Mouse (Mus musculus): ENCODE measurements at regions not wholly inside any gene's neighbourhood (a gene's known extent, or its start where the extent isn't known, plus 50 kb on each side); places are given as distances from the start of the nearest gene placed in this dataset.

DNA sequence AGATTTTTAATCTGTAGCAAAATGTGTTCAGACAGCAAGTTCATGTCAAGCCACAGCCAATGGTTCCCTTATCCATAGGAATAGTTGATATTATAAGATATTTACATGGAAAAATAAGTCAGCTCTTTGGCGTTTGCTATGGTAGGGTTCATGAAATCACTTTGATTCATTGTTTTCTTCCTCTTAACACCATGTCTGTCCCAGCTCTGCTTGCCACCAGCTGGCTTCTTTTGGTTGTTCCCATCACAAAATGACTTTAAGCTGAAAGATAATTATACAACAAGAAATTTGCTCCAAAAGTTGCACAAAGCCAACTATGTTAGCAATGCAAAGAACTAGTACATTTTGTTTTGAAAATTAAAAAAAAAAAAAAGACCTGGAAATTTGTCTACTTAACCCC, 99.9 kb upstream of the Tcf21 start:
- DNase-seq (ENCODE audit: low read depth, low spot score), result no peak

DNA sequence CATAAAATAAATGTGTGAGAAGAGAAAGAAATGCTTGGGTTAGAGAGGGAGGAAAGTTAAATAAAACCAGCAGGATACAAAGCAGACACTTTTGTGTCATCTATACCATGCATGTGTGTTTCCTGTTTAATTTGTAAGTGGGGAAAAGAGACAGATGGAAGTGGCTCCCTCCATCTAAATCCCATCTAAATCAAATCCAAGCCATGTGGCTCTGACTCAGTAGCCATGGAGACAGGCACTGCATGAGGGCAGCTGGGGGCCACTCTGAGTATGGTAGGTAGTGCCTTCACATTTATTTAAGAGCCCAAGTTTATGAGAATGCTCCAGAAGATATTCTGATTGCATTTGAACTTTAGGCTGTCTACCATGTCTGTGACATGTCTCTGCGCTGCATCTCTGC, 97.8 kb upstream of the Tcf21 start:
- no peak for DNase-seq (ENCODE audit: low read depth, low spot score)

DNA sequence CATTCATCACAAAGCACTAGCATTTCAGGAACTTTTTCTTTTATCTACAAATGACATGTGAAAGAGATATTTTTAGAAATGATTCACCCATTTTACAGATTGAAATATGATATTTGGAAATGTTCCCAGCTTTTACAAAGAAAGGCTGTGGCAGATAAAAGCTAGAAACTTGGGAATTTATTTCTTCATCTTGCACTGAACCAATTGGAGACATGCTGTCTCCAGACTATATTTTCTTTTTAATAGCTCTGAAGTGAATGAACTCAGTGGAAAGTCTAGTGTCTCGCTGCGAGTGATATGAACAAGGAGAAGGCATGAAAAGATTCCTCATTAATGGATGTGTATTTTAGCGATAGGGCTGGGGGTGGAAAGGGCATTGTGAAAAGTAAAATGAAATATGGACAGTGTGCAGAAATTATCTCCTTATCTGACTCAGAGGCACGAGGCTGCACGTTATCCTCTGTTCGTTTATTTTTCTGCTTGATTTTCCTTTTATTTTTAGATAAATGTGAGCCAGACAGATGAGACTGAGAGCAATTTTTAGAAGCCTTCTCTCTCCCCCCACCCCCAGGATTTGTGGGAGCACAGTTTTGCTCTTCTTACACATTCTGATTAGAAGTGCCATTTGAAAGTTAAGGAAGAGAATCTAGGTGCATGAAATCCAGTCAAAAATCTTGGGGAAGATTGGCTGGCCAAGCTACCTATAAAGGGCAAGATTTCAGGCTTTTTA, 96.0 kb upstream of the Tcf21 start:
- DNase-seq (ENCODE audit: low read depth, low spot score), result no peak

DNA sequence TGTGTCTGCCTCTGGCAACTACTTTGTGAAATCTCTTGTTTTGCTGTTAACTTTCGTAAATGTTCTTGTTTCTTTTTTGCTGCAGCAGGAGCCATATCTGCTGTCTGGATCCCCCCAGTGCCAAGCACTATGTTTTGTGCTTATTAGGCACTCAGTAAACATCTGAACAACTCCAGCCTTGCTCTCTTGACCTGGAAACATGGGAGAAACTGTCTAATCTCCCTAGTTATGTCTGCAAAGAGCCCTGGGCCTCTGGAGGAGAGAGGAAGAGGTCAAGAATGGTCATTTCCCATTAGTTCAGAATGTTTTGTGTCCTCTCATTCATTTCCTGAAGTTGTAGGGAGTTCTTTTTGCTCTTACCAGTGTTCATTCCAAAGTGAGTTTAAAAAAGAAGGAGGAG, 93.1 kb upstream of the Tcf21 start:
- no peak for DNase-seq (ENCODE audit: low read depth, low spot score)

DNA sequence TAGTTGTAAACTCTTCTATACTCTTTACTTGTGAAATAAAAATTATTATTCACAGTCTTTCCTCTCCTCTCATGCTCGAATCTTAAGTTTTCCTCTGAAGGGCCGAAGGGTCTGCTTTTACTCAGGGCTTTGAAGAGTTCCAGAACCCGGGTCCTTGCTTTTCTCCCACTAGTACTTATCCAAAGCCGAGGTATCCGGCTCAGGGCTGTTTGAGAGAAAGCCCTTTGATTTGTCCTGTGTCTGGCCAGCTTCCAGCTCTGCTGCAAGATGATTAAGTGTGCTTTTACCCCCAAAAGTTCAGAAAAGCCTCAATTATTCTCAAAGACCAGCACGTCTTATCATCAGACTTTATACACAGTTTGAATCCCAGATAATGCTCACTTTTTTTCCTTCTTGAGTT, 88.7 kb upstream of the Tcf21 start:
- no peak for DNase-seq (ENCODE audit: low read depth, low spot score)

DNA sequence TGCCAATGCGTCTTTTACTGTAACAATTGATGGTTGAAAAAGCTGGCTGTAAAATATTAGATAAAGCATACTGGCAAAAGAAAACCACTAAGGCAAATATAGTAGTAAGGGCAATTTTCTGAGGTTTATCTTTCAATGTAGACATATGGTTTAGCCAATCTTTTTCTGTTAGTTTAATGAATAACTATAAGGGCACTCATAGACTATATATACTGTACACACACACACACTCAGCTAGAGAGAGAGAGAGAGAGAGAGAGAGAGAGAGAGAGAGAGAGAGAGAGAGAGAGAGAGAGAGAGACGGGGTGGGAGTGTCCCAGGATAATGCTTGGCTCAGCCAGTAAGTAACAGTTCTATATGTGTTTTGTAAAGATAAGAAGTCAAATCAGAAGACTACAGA, 85.3 kb upstream of the Tcf21 start:
- no peak for DNase-seq (ENCODE audit: low read depth, low spot score)

DNA sequence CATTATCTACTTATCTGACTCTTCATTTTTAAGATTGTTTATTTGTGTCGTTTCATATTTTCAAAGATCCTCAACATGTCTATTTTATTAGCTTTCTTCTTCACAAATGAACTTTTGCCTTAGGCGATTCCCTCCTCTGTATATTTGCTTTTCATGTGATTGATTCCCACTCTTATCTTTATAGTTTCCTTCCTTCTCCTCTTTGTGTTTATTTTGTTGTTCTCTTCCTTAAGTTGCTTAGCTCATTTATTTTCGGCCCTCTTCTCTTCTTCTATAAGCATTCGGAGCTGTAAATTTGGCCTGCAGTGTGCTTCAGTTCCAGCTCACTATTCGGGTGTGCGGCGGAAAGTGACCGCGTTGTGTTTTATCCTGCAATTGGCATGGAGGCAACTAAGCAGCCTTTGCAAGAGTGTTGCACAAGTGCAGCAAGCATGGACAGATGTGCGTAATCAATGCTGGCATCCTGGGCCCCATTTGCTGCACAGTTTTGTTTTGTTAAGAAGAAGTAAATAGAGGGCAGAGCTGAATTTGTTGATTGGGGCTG, 73.5 kb upstream of the Tcf21 start:
- no peak for DNase-seq (ENCODE audit: low read depth, low spot score)

DNA sequence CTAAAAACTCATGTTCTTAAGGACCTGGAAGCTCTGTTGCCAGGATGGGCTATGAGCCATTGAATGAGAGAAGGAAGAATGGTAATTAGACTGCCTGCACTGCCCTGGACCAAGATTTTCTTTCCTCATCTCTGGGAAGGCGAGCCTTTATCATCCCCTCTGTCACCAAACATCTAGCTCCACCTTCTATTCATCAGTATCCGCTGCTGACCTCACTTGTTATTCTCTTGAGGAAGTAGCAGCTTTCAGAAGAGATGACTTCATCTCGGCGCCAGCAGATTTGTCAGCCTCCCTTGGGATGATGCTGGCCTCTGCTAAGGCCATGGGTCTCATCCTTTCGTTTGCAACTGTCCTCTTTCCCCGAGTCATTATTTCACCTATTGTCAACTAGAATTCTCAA, 67.5 kb upstream of the Tcf21 start:
- DNase-seq (ENCODE audit: low read depth, low spot score), result peak; percentile 53

DNA sequence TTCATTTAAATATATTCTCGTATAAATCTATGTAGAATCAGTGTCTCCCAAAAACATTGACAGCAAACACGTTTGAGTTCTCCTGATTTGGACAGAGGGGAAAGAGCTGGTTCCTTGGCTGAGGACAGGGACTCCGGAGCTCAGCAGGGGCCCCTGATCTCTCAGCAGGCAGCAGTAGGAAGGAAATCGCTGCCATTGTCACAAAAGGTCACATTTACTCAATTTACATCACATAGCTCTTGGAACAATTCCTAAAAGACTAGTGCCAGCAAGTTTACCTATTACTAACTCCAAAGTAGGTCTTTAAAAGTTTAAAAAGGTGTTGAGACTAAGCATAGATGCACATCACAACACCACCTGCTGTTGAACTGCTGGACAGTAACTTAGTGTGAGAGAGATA, 59.7 kb upstream of the Tcf21 start:
- DNase-seq (ENCODE audit: low read depth, low spot score), result no peak

DNA sequence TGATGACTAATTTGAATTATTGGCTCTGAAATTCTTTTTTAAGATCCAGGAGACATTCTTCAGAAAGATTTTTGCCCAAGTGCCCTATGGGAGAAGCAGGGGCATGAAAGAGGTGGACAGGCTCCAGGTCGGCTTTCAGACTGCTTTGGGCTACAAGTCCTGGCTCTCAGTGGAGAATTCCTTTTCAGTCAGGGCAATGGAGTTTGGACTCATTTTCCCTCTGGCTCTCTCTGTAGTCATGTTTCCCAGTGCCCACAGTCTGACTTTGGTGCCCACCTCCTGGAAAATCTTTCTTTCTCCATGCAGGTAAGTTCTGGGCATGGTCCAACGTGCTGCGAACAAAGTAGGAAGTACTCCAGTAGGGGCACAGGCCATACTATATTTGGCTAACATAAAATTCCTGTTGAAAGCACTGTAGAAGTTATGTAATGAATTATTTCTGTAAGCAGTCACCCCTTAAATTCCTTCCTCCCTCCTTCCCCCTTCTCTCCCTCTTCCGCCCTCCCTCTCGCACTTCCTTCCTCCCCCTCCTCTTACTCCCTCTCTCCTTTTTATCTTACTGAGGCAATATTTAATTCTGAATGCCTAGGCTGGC, 57.7 kb upstream of the Tcf21 start:
- no peak for DNase-seq (ENCODE audit: low read depth, low spot score)

DNA sequence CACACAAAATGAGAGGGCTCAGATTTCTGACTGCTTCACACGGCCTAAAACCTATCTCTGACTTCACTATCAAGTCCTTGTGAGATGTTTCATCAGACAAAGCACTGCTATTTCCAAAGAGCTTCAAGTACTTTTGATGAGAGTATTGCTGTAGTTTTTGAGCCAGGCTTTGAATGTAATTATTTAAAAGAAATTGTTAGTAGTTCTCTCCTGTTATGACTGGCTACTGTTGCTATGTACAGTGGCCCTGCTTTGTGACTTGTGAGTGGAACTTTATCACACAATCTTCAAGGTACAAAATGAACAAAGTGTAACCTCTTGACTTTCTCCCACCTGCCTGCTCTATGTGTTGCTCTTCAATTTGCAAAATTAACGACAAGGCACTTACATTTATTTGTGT, 57.1 kb upstream of the Tcf21 start:
- no peak for DNase-seq (ENCODE audit: low read depth, low spot score)

DNA sequence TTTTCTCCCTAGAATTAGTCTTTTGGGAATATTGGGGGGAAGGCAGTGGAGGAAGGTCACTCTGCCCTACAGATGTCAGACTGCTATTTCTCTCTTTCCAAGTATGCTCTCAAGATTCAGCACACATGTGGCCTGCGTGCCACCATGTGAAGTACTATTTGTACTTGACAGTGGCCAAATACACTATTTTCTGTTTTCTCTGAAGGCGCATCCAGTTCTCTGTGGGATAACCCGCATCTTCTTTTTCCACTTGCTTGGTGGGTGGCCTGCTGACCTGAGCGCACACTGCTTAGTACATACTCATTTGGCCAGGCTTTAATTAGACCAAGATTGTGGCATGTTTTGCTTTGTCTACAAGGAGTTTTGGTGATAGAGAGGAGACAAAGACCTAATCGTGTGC, 55.7 kb upstream of the Tcf21 start:
- DNase-seq (ENCODE audit: low read depth, low spot score), result peak; percentile 36

DNA sequence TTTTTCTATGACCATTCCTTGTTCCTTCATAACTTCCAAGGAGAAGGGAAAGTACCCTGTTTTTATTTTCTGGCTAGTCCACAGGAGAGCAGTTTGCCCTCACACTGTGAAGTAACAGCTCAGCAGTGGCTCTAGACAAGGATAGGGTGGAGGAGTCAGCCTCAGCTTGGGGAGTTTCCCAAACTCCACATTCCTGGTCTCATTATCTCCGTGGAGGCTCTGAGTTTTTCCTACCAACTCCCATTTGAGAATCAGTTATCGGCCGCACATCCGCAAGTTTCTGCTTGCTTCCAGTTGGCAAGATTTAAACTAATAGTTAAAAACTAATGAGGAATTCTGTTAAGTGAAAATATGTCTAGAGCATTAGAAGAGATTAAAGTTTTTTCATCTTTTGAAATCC, 55.2 kb upstream of the Tcf21 start:
- peak; percentile 23 for DNase-seq (ENCODE audit: low read depth, low spot score)
